ENCODE assay signal across 10 mouse cellular contexts in the genomic region with DNA sequence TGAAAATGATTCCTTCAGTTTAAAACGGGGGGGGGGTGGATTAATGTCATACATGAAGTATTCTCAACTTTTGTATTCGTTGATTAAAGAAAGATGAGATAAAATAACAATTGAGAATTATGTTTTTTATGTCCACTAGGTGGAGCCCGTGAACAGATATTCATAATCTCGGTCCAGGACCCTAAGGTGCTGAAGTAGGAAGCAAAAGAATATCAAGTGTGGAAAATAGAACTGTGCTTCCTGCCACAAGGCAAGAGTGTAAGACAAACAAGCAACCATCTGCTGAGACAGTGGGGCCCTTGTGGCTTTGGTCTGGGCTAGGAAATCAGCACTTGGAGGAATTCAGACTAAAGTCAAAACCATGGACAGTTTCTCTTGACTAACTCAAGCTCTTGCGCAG. TPM values are rescaled to one million over a fixed set of nuclear protein-coding genes. Genes with fewer than 3 reads are reported as not detected.
DNase-seq lines count a peak whose midpoint lies in the region; ATAC-seq and TF ChIP-seq lines count a peak whose summit lies in the region.
"Had no signal": no experiment of that assay in that cellular context is flagged by ENCODE, and none has a peak within 500 bp of the region (broad histone marks: within the 10 kb centered on the region; RNA-seq: fewer than 3 reads in every experiment).

No protein-coding gene starts in this region.

- no peaks in the 10 kb centered on the region for H3K4me1 ChIP-seq in hindbrain, embryonic 14.5 days (replicated peaks; ENCODE audit: control insufficient read depth, insufficient read depth, low read length)
- H3K4me1 ChIP-seq in hindbrain, embryonic 16.5 days (ENCODE audit: control insufficient read depth, insufficient read depth, low read depth, low read length): no peaks in the 10 kb centered on the region
- no peaks in the 10 kb centered on the region for H3K4me1 ChIP-seq in small intestine, adult 2 months (ENCODE audit: control insufficient read depth, insufficient read depth, insufficient read length, low read length)
- no peaks in the 10 kb centered on the region for H3K4me1 ChIP-seq in hindbrain, embryonic 13.5 days (replicated peaks)

- no peak overlapping the region for H3K4me3 ChIP-seq in hindbrain, embryonic 14.5 days (replicated peaks; ENCODE audit: low read length)
- no peak overlapping the region for H3K4me3 ChIP-seq in hindbrain, embryonic 16.5 days (ENCODE audit: low read length)
- no peak overlapping the region for H3K4me3 ChIP-seq in small intestine, adult 2 months (ENCODE audit: low read depth, low read length)
- no peak overlapping the region for H3K4me3 ChIP-seq in hindbrain, embryonic 13.5 days
- H3K4me3 ChIP-seq: erythroblast, embryonic 14.5 days had no signal

- peak; percentile 64 for DNase-seq in hindbrain, embryonic 14.5 days (ENCODE audit: low spot score)
- DNase-seq in thymus, postnatal 0 days (ENCODE audit: low spot score): peak; percentile 51
- no peak for DNase-seq in thymus, postnatal 36 days
- DNase-seq in embryo, embryonic 10 days (ENCODE audit: low spot score): peak; percentile 30
- no peak for DNase-seq in testis, postnatal 10 days (ENCODE audit: low spot score)

- no peak for ATAC-seq in hindbrain, embryonic 14.5 days (ENCODE audit: low FRiP score)
- no peak for ATAC-seq in hindbrain, embryonic 16.5 days
- no peak for ATAC-seq in hindbrain, embryonic 13.5 days (ENCODE audit: low FRiP score)

- no peaks in the 10 kb centered on the region for H3K36me3 ChIP-seq in hindbrain, embryonic 14.5 days (replicated peaks; ENCODE audit: control insufficient read depth, insufficient read depth)
- no peaks in the 10 kb centered on the region for H3K36me3 ChIP-seq in hindbrain, embryonic 16.5 days (ENCODE audit: control insufficient read depth, insufficient read depth, low read length)
- H3K36me3 ChIP-seq in small intestine, adult 2 months (ENCODE audit: control insufficient read depth, insufficient read depth, low read length): no peaks in the 10 kb centered on the region
- no peaks in the 10 kb centered on the region for H3K36me3 ChIP-seq in hindbrain, embryonic 13.5 days

- no peaks in the 10 kb centered on the region for H3K27me3 ChIP-seq in hindbrain, embryonic 14.5 days (ENCODE audit: control insufficient read depth, insufficient read depth, low read length)
- H3K27me3 ChIP-seq in hindbrain, embryonic 16.5 days (replicated peaks; ENCODE audit: control insufficient read depth, insufficient read depth, low read length): no peaks in the 10 kb centered on the region
- no peaks in the 10 kb centered on the region for H3K27me3 ChIP-seq in small intestine, adult 2 months (ENCODE audit: control insufficient read depth, insufficient read depth, low read length)
- H3K27me3 ChIP-seq in hindbrain, embryonic 13.5 days: no peaks in the 10 kb centered on the region

- no peak overlapping the region for H3K9ac ChIP-seq in hindbrain, embryonic 14.5 days
- H3K9ac ChIP-seq in hindbrain, embryonic 16.5 days (ENCODE audit: low read depth, low read length): no peak overlapping the region
- no peak overlapping the region for H3K9ac ChIP-seq in hindbrain, embryonic 13.5 days

- no peak overlapping the region for H3K27ac ChIP-seq in hindbrain, embryonic 14.5 days
- H3K27ac ChIP-seq in hindbrain, embryonic 16.5 days (ENCODE audit: low read depth, low read length): no peak overlapping the region
- H3K27ac ChIP-seq in small intestine, adult 2 months (ENCODE audit: insufficient read depth, low read depth, low read length): no peak overlapping the region
- H3K27ac ChIP-seq in hindbrain, embryonic 13.5 days: no peak overlapping the region
- H3K27ac ChIP-seq: macrophage had no signal

- WGBS in hindbrain, embryonic 14.5 days: 33% methylated on average over 5 of the region's 5 CpGs
- WGBS in hindbrain, embryonic 16.5 days: 32% methylated on average over 5 of the region's 5 CpGs
- WGBS in small intestine, adult 2 months: 18% methylated on average over 5 of the region's 5 CpGs
- 32% methylated on average over 5 of the region's 5 CpGs for WGBS in hindbrain, embryonic 13.5 days

- H3K9me3 ChIP-seq in hindbrain, embryonic 14.5 days (ENCODE audit: control insufficient read depth, low read length): no peaks in the 10 kb centered on the region
- H3K9me3 ChIP-seq in hindbrain, embryonic 16.5 days (ENCODE audit: control insufficient read depth, low read length): no peaks in the 10 kb centered on the region
- H3K9me3 ChIP-seq in hindbrain, embryonic 13.5 days: no peaks in the 10 kb centered on the region

- no peak overlapping the region for H3K4me2 ChIP-seq in hindbrain, embryonic 14.5 days (replicated peaks)
- H3K4me2 ChIP-seq in hindbrain, embryonic 16.5 days (ENCODE audit: low read length): no peak overlapping the region
- H3K4me2 ChIP-seq in hindbrain, embryonic 13.5 days: no peak overlapping the region

- peak; percentile 30; the same call in 1 of the 2 replicates for TF ChIP-seq CTCF in small intestine, adult 2 months (IDR thresholded peaks at IDR 0.05; ENCODE audit: extremely low read depth, insufficient read length, insufficient replicate concordance, low read depth, low read length)

- TF ChIP-seq POLR2A in small intestine, adult 2 months (IDR thresholded peaks at IDR 0.05; ENCODE audit: low read depth, low read length): no peak

RNA-seq across cellular contexts. Expression of a gene that starts 50.9 kb away (rescaled TPM):
- not detected in 2 replicates for polyA plus RNA-seq in hindbrain, embryonic 14.5 days (2014; fragmentation: Nextera tagmentation; extraction: Ambion mirVana)
- not detected in 2 replicates for polyA plus RNA-seq in hindbrain, embryonic 16.5 days (2015; fragmentation: Nextera tagmentation; extraction: Ambion mirVana)
- polyA plus RNA-seq in thymus, postnatal 0 days (2015; fragmentation: Nextera tagmentation; extraction: Ambion mirVana): 0.19 TPM in 1 of 2 replicates, not detected in the other
- not detected in 2 replicates for polyA plus RNA-seq in small intestine, adult 2 months (2012; rRNA removed)
- not detected in 2 replicates for polyA plus RNA-seq in hindbrain, embryonic 13.5 days (2015; fragmentation: Nextera tagmentation; extraction: Ambion mirVana)
- polyA plus RNA-seq: erythroblast, embryonic 14.5 days; macrophage had no signal

Comparison
In these comparisons a context has a peak if more than half of its experiments do, and no peak if none do; other contexts are left out.
1. DNase-seq: peak in hindbrain, embryonic 14.5 days (single experiment), thymus, postnatal 0 days (single experiment) and embryo, embryonic 10 days (single experiment); none in thymus, postnatal 36 days (0 of 2) and testis, postnatal 10 days (single experiment).